Mouse (Mus musculus): ENCODE measurements around the gene Usf2.
A peak's percentile ranks its signal among the peaks of the same experiment; 100 is the strongest.
"Not testable (repeated sequence)": the region's sequence is repeated elsewhere in the genome, so short reads cannot be mapped to it uniquely, and the experiment has no call there.

The Usf2 gene

DNA sequence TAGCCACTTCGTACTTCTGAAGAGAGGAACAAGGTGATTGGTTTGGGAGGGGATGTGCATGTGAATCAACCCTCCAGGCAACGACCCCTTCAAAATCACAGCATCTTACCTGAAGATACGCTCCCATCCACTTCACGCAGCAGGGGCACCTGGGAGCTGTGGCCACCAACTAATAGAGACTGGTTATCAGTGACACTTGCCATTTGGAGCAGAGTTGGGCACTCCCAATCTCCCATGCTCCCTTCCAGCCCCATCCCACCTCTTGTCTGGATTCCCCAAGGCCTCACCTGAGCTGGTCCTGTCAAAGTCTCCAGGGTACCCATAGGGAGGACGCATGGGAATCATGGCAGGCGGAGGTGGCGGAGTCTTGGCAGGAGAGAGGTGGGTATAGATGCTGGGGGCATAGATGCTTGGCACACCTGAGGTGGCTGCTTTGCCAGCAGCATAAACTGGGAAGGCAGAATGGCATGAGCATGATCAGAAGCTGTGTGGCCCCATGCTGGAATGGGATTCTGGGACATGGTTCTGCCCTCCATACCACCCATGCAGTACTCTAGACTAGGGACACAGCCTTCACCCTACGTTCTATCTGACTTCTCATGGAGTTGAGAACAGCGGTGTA, 2.4 kb upstream of the Usf2 start:
- ATAC-seq (ENCODE audit: insufficient number of reproducible peaks, low FRiP score, low TSS enrichment), result no peak

DNA sequence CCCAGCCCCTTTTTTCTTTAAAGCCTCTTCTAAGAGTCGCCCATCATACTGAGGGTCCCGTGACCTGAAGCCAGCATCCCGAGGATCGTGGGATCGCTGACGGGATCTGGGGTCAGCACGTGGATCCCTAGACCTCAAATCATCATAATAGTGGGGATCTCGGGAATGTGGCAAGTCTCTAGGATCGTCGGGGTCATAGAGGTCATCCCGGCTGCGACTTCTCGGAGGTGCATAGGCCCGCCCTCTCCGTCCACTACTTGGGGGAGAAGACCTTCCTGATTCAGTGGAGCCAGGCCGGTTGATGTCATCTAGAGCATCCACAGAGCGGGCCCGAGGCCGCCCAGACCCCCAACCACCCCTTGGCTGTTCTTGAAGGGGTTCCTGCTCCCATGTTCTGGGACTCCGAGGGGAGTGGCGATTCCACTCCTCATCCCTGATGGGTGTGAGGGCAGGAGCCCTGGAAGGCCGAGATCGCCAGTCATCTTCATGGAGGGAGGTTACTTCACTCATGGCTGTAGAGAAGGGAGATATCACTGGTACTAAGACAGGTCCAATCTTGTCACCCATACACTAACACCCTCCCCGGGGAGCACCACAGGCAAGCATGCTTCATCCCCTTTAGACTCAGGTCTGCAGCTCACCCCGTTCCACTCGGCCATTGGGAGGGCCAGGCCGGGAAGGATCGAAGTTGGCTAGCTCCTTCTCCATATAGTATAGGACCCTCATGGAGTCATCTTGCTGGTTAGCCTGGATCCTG, 1.7 kb upstream of the Usf2 start:
- no peak for ATAC-seq (ENCODE audit: insufficient number of reproducible peaks, low FRiP score, low TSS enrichment)

GRCm38 (mm10) chr7:30957367-30957783, 772 bp upstream of the Usf2 start:
- ATAC-seq (ENCODE audit: insufficient number of reproducible peaks, low FRiP score, low TSS enrichment), result peak; percentile 59

GRCm38 (mm10) chr7:30956357-30956751, 249 bp downstream of the Usf2 start:
- peak; percentile 10; the same call in 1 of the 2 replicates for ATAC-seq (ENCODE audit: insufficient number of reproducible peaks, low FRiP score, low TSS enrichment)

DNA sequence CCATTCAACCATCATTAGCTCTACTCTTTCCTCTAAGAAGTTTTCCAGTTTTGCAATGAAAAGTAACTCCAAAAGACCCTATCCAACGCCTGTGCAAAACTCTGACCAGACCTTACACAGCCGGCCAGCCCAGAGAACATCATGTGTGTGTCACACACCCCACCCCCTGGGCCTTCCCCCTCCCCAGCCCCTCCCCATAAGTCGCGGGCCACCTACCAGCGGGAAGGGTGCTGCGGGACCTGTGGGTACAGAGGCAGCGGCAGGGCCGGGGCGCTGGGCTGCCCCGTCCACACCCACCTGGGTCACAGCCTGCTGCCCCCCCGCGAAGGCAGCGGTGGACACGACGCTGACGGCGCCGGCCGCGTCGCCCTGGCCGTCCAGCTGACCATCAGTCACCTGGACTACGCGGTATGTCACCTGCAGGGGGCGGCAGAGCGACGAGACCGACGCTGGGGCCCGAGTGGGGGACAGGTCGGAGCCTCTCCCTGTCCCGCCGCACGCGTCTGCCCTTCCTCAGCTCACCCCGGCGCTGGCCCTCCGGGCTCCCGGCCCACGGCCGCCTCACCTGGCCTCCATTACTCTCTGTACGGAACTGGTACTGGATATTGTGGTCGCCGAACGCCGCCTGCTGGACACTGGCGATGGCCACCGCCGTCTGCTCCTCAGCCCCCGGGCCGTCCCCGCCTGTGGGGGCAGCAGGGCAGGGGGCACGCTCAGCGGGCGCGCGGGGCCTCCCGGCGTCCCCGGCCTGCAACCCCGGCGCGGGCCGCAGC, 833 bp downstream of the Usf2 start:
- ATAC-seq (ENCODE audit: insufficient number of reproducible peaks, low FRiP score, low TSS enrichment), result peak; percentile 72

GRCm38 (mm10) chr7:30954971-30955520, 1.6 kb downstream of the Usf2 start:
- no peak for ATAC-seq (ENCODE audit: insufficient number of reproducible peaks, low FRiP score, low TSS enrichment)

DNA sequence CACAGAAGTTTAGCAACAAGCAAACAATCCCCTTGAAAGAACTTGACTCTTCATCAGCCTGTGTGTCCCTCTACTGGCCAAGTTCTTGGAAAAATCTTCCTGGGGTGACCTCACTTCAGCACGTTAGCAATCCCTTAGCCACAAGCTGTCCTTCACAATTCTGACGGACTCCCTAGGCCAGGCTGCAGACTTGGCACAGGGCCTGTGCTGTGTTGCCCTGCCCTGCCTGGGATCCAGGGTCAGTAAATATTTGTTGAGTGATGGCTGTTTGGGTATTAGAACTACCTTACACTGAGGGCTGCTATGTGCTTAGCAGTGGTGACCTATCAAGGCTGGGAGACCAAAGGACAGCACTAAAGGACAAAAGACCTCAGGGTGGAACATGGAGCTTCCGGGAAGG, 2.6 kb downstream of the Usf2 start:
- no peak for ATAC-seq (ENCODE audit: insufficient number of reproducible peaks, low FRiP score, low TSS enrichment)

- no peak for ATAC-seq (ENCODE audit: insufficient number of reproducible peaks, low FRiP score, low TSS enrichment)
These were observed 3.1 kb downstream of the Usf2 start for GRCm38 (mm10) chr7:30953459-30953858.

- no peak for ATAC-seq (ENCODE audit: insufficient number of reproducible peaks, low FRiP score, low TSS enrichment)
These were observed 4.0 kb downstream of the Usf2 start for GRCm38 (mm10) chr7:30952441-30953265.

- ATAC-seq (ENCODE audit: insufficient number of reproducible peaks, low FRiP score, low TSS enrichment), result not testable (repeated sequence)
These were observed 6.7 kb downstream of the Usf2 start for GRCm38 (mm10) chr7:30949902-30950301.

DNA sequence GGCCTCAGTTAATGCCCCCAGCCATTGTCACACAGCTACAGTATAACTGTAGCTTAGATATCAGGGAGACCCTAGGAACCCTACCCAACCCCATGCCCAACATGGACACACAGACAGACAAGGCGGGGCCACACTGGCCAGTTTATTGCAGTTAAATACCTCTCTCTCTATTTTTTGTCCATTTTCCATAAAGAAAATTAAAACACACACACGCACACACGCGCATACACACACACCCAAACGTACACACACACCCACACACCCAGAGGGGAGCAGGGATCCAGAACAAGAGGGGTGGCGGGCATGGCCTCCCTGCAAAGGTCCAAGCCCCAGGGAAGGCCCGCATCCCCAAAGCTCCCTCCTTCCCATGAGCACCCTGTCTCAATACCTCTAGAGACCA, 10.7 kb downstream of the Usf2 start:
- no peak for ATAC-seq (ENCODE audit: insufficient number of reproducible peaks, low FRiP score, low TSS enrichment)

DNA sequence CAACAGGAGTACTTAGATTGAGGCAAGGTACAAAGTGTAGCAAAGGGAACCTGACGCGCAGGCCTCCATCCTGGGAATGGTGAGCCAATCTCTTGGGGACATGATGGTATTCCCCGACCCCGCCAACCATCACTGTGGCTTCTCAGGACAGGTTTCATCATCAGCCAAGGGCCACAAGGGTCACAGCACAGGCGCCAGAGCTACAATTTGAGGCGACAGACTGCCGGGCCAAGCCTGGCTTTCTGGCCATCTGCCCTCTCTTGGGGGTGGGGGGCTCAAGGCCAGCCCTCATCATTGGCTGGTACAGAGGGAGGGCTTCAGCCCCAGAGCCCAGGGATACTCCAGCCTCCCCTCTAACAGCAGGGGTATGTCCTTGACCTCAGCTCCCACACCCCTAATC, 11.1 kb downstream of the Usf2 start:
- not testable (repeated sequence) for ATAC-seq (ENCODE audit: insufficient number of reproducible peaks, low FRiP score, low TSS enrichment)

DNA sequence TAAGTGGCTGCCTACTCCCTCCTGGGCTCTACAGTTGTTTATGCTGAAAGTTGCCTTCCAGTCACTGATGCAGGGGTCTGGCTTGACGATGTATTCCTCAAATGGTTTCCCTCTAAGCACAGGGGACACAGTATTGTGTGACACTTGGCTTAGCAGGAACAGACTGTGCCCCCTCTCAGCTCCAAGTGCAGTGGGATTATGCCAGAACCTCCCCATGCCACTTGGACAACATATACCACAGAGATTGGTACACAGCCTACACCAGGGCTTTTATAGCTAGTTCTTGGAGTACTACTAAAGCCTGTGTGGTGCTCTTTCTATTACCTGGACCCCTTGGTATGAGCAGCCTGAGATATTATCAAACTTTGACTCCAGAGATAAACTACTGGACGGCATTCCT, 11.9 kb downstream of the Usf2 start:
- ATAC-seq (ENCODE audit: insufficient number of reproducible peaks, low FRiP score, low TSS enrichment), result not testable (repeated sequence)

DNA sequence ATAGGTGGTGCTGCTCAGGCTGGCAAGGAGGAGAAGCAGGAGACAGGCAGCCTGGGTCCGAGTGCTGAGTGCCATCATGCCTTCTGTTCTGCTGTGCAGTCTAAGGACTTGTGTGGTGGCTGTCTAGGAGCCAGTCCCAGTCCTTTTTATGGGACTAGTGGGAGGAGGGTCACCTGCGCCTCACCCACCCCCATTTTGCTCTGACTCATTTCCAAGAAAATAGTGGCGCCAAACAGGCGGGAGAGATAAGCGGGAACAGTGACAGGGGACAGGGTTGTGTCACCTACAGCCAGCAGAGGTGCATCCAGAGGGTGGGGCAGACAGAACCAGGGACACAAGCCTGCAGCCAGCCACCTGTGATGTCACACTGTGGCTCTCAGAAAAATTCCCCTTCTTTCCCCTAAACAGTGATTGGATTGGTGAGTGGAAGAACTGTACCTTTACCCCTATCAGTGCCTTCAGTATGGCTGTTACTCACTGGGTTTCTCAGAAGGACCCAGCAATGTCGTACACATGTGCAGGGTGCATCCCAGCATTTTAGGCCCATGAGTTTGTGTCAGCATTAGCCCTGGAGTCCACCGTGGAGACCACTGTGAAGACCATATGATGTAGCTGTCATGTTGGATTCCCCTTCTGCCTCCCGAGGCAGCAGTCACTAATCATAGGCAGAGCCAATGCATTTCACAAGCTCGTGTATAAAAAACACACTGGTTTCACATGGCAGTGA, 12.5 kb downstream of the Usf2 start, which contains the start of gene Hamp:
Gene Hamp, minus strand, starts transcription at position 124 of the 727 bp plus-strand sequence.
- ATAC-seq (ENCODE audit: insufficient number of reproducible peaks, low FRiP score, low TSS enrichment), result no peak

DNA sequence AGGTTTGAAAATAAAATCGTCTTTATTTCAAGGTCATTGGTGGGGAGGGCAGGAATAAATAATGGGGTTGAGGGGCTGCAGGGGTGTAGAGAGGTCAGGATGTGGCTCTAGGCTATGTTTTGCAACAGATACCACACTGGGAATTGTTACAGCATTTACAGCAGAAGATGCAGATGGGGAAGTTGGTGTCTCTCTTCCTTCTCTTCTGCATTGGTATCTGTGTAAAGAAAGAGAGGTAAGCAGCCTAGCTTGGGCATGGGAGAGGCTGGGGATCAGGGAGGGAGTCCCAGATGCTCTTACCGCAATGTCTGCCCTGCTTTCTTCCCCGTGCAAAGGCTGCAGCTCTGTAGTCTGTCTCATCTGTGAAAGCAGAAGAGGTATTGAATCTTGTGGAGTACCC, 14.2 kb downstream of the Usf2 start:
- ATAC-seq (ENCODE audit: insufficient number of reproducible peaks, low FRiP score, low TSS enrichment), result not testable (repeated sequence)

DNA sequence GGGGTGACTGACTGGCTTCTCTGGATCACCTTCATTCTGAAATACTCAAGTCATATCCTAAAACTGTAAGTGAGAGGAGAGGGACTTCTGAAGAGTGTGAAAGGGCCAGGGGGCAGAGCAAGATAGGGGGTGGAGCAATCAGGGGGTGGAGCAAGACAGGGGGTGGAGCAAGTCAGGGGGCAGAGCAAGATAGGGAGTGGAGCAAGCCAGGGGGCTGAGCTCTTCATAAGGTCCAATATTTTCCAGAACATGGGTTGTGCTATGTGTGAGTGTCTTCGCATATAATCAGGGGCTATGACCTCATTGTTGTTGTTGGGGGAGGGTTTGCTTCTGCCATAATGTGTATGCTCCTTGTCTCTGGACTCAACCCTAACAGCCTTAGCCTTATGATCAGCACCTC, 16.5 kb downstream of the Usf2 start:
- ATAC-seq (ENCODE audit: insufficient number of reproducible peaks, low FRiP score, low TSS enrichment), result not testable (repeated sequence)

- ATAC-seq (ENCODE audit: insufficient number of reproducible peaks, low FRiP score, low TSS enrichment), result not testable (repeated sequence)
These were observed 21.0 kb downstream of the Usf2 start for GRCm38 (mm10) chr7:30935422-30936099.

DNA sequence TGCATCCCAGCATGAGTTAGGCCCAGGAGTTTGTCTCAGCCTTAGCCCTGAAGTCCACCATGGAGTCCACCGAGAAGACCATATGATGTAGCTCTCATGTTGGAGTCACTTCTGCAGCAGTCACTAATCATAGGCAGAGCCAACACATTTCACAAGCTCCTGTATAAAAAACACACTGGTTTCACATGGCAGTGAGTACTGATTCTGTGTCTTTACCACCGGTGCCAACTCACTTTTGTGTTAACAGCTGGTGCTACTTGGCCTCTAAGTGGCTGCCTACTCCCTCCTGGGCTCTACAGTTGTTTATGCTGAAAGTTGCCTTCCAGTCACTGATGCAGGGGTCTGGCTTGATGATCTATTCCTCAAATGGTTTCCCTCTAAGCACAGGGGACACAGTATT, 32.0 kb downstream of the Usf2 start, which contains the start of gene Hamp2:
Gene Hamp2, minus strand, starts transcription at position 101 of the 400 bp plus-strand sequence.
- not testable (repeated sequence) for ATAC-seq (ENCODE audit: insufficient number of reproducible peaks, low FRiP score, low TSS enrichment)

- no peak for ATAC-seq (ENCODE audit: insufficient number of reproducible peaks, low FRiP score, low TSS enrichment)
These were observed 32.5 kb downstream of the Usf2 start for GRCm38 (mm10) chr7:30924071-30924470.
